Mouse (Mus musculus): ENCODE measurements at regions not wholly inside any gene's neighbourhood (a gene's known extent, or its start where the extent isn't known, plus 50 kb on each side); places are given as distances from the start of the nearest gene placed in this dataset.

- TF ChIP-seq POLR2A (IDR thresholded peaks at IDR 0.05; ENCODE audit: extremely low read depth, insufficient read depth, low read length), result no peak
- TF ChIP-seq CTCF (IDR thresholded peaks at IDR 0.05; ENCODE audit: extremely low read depth, insufficient read depth, low read length), result no peak
Measured at GRCm38 (mm10) chr13:59992346-59992745, 169.4 kb upstream of the Tut7 start.

Measured in cortical plate, adult 2 months (tissue).